Mouse (Mus musculus) thymus, postnatal 4 days (tissue): ENCODE measurements around the gene Dhrs11.
"Not testable (repeated sequence)": the region's sequence is repeated elsewhere in the genome, so short reads cannot be mapped to it uniquely, and the experiment has no call there.

Source experiments
- DNase-seq: peaks from one replicate; pipeline ENCODE4 v3.0.0; 2021

The Dhrs11 gene

GRCm38 (mm10) chr11:84828516-84829399, at the start of gene Dhrs11:
TSS of gene Dhrs11 (minus strand) at chr11:84828994.
- peak; percentile 82 for DNase-seq

- not testable (repeated sequence) for DNase-seq
Measured at GRCm38 (mm10) chr11:84876020-84876419, 47.2 kb upstream of the Dhrs11 start.

- no peak for DNase-seq
Measured at GRCm38 (mm10) chr11:84873042-84873833, 44.4 kb upstream of the Dhrs11 start.

- no peak for DNase-seq
Measured at GRCm38 (mm10) chr11:84871548-84872069, 42.8 kb upstream of the Dhrs11 start.

- no peak for DNase-seq
Measured at GRCm38 (mm10) chr11:84871046-84871445, 42.3 kb upstream of the Dhrs11 start.

GRCm38 (mm10) chr11:84870337-84871043, 41.7 kb upstream of the Dhrs11 start, which contains the start of gene Ggnbp2:
TSS of gene Ggnbp2 (minus strand) at chr11:84870817.
- DNase-seq, result peak; percentile 96

- peak; percentile 95 for DNase-seq
Measured at GRCm38 (mm10) chr11:84869537-84870232, 40.9 kb upstream of the Dhrs11 start.

GRCm38 (mm10) chr11:84868786-84869259, 40.0 kb upstream of the Dhrs11 start:
- DNase-seq, result no peak

- no peak for DNase-seq
Measured at GRCm38 (mm10) chr11:84867586-84867985, 38.8 kb upstream of the Dhrs11 start.

GRCm38 (mm10) chr11:84865268-84865667, 36.5 kb upstream of the Dhrs11 start:
- no peak for DNase-seq

GRCm38 (mm10) chr11:84855285-84855684, 26.5 kb upstream of the Dhrs11 start:
- DNase-seq, result no peak

GRCm38 (mm10) chr11:84847475-84848090, 18.8 kb upstream of the Dhrs11 start:
- DNase-seq, result no peak

- DNase-seq, result no peak
Measured at GRCm38 (mm10) chr11:84846741-84847474, 18.1 kb upstream of the Dhrs11 start.

GRCm38 (mm10) chr11:84839330-84839729, 10.5 kb upstream of the Dhrs11 start:
- no peak for DNase-seq

- DNase-seq, result not testable (repeated sequence)
Measured at GRCm38 (mm10) chr11:84829495-84829894, 701 bp upstream of the Dhrs11 start.

GRCm38 (mm10) chr11:84827901-84828503, 792 bp downstream of the Dhrs11 start:
- no peak for DNase-seq

GRCm38 (mm10) chr11:84827492-84827891, 1.3 kb downstream of the Dhrs11 start:
- no peak for DNase-seq

GRCm38 (mm10) chr11:84826185-84826584, 2.6 kb downstream of the Dhrs11 start:
- no peak for DNase-seq

- no peak for DNase-seq
Measured at GRCm38 (mm10) chr11:84825261-84825807, 3.5 kb downstream of the Dhrs11 start.

- no peak for DNase-seq
Measured at GRCm38 (mm10) chr11:84823484-84823897, 5.3 kb downstream of the Dhrs11 start.
